Mouse (Mus musculus) right cerebral cortex, adult 2 months (tissue): ENCODE data around the gene Tubg1.
"Not testable (repeated sequence)": the region's sequence is repeated elsewhere in the genome, so short reads cannot be mapped to it uniquely, and the experiment has no call there.

Experiments used
- DNase-seq, 2 experiments: peaks; one replicate each; pipeline ENCODE4 v3.0.0; 2021 to 2022; ENCODE audit warnings: low spot score in 2 of 2

The Tubg1 gene

GRCm38 (mm10) chr11:101098231-101098630 is 21.5 kb upstream of the Tubg1 start:
- no peak for DNase-seq

- DNase-seq = no peak
Measured at GRCm38 (mm10) chr11:101103011-101103410, 16.7 kb upstream of the Tubg1 start.

- DNase-seq = no peak
Measured at GRCm38 (mm10) chr11:101109351-101109750, 10.4 kb upstream of the Tubg1 start.

GRCm38 (mm10) chr11:101110708-101111107 is 9.0 kb upstream of the Tubg1 start:
- DNase-seq = no peak

- DNase-seq = no peak
Measured at GRCm38 (mm10) chr11:101111178-101111577, 8.6 kb upstream of the Tubg1 start.

GRCm38 (mm10) chr11:101112186-101112585 is 7.6 kb upstream of the Tubg1 start:
- DNase-seq = no peak

- DNase-seq = no peak
Measured at GRCm38 (mm10) chr11:101115564-101115963, 4.2 kb upstream of the Tubg1 start.

- no peak for DNase-seq
Measured at GRCm38 (mm10) chr11:101118105-101118504, 1.6 kb upstream of the Tubg1 start.

GRCm38 (mm10) chr11:101119131-101119760 is 492 bp upstream of the Tubg1 start:
- DNase-seq = no peak

- DNase-seq = no peak
Measured at GRCm38 (mm10) chr11:101120545-101121188, 929 bp downstream of the Tubg1 start.

GRCm38 (mm10) chr11:101124494-101124893 is 4.8 kb downstream of the Tubg1 start:
- not testable (repeated sequence) for DNase-seq

GRCm38 (mm10) chr11:101125008-101125407 is 5.3 kb downstream of the Tubg1 start:
- DNase-seq = not testable (repeated sequence)

GRCm38 (mm10) chr11:101127075-101127474 is 7.3 kb downstream of the Tubg1 start:
- DNase-seq = no peak

GRCm38 (mm10) chr11:101128996-101129577 is 9.3 kb downstream of the Tubg1 start:
- no peak for DNase-seq

- no peak for DNase-seq
Measured at GRCm38 (mm10) chr11:101130056-101130756, 10.5 kb downstream of the Tubg1 start.

- no peak for DNase-seq
Measured at GRCm38 (mm10) chr11:101131187-101131586, 11.4 kb downstream of the Tubg1 start.

- no peak for DNase-seq
Measured at GRCm38 (mm10) chr11:101131701-101132100, 12.0 kb downstream of the Tubg1 start.

GRCm38 (mm10) chr11:101133037-101133436 is 13.3 kb downstream of the Tubg1 start:
- no peak for DNase-seq

GRCm38 (mm10) chr11:101134217-101134865 is 14.6 kb downstream of the Tubg1 start:
- no peak for DNase-seq

- no peak for DNase-seq
Measured at GRCm38 (mm10) chr11:101137000-101137399, 17.3 kb downstream of the Tubg1 start.

- DNase-seq = no peak
Measured at GRCm38 (mm10) chr11:101138536-101139181, 18.9 kb downstream of the Tubg1 start.
